Mouse (Mus musculus) cerebellum, adult 18-20 months (tissue): ENCODE data around the gene Mgp.
"Not testable (repeated sequence)": the region's sequence is repeated elsewhere in the genome, so short reads cannot be mapped to it uniquely, and the experiment has no call there.

ENCODE experiments used
- DNase-seq, 2 experiments: peaks; one replicate each; pipeline ENCODE4 v3.0.0; 2021

Mgp gene

DNA sequence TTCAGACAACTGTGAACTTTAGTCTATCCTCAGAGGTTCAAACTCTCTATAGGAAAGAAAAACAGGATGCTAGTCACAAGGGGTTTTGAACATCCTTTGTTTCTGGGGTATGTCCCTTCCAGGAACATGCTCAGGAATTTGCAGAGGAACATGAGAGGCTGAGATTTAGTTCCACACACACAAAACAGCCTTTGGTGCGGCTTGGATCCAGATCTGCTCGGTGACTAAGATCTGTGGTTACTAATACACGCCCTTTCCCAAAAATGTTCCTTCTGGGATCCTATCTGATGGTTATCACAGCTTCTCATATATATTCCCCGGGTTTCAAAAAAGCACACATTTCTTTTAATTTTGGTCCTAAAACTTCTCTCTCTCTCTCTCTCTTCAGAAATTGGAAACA is 22.2 kb upstream of the Mgp start:
- no peak for DNase-seq

DNA sequence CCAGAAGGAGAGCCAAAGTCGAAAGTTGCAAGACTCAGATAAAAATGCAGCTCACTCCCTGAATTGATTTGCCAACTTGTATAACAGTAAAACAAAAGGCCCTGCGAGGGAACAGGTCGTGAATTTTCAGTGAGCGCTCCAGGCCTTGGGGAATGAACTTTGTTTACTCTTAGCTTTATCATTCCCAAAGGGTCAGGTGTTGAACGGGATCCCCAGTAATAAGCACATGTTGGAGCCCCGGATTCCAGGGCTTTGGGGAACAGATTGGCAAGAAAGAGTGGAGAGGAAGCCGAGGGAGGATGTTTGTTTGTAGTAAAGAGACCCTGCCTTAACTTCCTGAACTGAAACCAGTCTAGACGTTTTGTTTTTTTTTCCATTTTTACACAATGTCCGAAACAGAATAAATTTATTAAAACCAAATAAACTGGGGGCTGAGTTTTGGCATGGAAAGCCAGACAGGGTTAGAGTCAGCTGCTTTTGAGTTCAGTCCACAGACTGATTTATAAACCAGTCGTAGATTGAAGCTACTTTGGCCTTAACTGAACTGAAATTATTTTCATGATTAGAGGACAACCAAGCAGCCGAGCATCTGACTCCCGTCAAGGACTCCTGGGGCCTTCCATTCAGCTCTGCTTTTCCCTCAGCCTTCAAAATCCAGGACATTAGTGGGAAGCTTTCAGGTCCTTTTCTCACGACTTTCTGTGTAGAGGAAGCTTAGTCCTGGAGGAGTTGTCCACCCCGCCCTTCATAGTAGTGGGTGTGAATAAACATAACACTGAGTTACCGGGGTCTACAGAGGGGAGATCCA is 19.1 kb upstream of the Mgp start:
- no peak for DNase-seq

DNA sequence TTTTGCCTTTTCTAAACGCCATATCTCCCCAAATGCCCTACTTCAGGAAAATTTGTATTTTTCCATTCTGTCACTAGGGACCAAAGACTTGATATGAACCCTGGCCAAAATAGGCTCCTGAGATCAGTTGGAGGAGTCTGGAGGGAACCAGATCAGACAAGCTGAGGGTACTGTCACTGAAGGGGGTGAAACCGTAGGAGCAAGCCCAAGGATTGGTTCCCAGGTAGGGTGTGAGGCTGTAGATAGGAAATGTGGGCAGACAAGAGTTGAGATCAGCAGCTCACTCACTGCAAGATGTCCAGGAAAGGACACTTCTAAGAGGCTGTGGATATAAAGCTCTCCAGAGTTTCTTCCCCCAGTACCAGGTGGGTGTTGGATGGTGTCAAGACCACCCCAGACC is 16.4 kb upstream of the Mgp start:
- no peak for DNase-seq

DNA sequence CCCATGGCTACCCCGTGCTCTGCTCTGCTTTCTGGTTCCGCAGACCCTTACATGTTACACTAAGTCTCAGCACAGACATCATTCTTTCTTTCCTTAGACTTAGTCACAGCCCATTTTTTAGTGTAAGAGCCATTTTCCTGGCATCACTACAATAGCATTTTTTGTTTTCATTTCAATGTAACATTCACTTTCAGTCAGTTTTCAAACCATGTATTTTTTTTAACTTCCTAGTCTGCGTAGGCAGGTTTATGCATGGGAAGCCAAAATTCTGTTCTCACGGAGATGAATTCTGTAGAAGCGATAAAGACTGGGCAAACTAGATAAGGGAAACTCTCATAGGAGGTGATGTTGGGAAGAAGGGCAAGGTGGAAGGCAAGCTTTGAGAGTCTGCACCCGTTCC is 13.9 kb upstream of the Mgp start:
- DNase-seq, result no peak

DNA sequence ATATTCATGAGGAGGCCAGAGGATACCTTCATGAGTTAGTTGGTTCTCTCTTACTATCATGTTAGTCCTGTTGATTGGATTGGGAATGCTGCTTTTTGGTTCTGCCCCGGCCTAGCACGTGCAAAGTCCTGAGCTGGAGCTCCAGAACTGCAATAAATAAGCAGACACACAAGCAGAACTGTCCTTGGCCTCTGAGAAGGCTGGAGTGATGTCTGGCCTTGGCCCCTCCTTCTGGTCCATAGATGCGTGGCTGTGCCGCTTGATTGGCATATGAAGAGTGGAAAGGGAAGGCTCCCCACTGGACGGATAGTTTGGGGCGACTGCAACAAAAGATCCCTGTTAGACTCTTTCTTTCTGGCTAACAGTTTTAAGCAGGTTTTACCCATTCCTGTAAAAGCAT is 13.4 kb upstream of the Mgp start:
- DNase-seq, result no peak

DNA sequence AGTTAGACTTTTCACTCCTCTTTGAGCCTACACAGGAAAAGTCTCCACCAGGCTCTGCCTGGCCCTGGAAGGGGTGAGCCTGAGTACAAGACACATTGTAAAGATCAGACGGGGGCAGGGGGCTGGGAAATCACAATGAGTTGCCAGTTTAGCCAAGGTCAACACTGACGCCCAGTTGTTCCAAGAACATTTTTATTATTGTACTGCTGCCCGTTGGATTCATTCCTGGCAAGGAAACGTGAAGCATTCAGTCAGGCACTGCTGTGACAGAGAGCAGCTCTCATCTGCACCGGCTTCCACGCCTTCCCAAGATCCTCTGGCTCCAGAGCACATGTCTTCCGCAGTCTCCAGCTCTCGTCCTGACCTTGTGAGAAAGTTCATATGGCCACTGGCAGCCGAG is 12.2 kb upstream of the Mgp start:
- peak in 1 of 2 experiments; percentile 3 for DNase-seq

DNA sequence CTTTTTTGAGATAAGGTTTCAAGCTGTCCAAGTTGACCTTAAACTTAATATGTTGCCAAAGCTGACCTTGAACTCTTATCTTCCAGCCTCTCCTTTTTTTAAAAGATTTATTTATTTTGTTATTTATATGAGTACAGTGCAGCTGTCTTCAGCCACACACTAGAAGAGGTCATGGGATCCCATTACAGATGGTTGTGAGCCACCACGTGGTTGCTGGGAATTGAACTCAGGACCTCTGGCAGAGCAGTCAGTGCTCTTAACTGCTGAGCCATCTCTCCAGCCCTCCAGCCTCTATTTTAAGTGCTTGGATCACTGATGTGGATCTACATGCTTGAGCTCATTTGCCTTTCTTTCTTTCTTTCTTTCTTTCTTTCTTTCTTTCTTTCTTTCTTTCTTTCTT is 9.1 kb upstream of the Mgp start:
- not testable (repeated sequence) for DNase-seq

DNA sequence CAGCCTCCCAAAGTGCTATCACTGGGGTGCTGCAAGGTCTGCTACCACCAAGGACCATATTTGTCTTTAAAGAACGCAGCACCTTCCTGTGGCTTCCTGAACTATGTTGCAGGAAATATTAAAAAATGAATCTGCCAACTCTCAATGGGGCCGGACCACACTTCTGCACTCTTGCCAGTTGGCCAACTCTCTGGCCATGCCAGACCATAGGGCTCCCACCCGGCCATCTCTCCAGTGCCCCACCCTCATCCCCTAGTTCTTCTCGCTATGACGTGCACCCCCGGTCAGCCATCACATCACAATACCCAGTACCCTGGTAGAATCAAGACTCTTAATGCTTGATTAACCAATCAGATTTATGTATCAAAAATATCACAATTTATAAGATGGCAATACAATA is 8.3 kb upstream of the Mgp start:
- no peak for DNase-seq

DNA sequence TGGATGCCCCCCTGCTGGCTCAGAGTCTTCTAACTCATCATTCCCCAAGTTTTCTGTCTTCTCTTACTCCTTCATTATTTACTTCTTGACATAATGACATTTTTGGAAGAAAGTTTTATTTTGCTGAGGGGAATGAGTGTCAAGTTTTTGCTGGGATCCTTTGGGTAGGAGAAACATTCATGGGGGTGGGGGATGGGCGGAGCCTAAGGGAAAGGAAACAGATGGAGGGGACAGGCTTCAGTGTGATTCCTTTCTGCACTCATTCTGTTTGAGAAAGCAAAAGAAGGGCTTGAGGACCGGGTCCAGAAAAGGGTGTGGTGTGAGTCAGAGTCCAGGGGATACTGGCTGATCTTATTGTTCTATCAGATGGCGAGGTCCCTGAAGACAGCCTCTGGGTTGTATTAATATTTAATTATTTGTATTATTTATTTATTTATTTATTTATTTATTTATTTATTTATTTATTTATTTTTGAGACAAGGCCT is 7.8 kb upstream of the Mgp start:
- DNase-seq, result no peak

DNA sequence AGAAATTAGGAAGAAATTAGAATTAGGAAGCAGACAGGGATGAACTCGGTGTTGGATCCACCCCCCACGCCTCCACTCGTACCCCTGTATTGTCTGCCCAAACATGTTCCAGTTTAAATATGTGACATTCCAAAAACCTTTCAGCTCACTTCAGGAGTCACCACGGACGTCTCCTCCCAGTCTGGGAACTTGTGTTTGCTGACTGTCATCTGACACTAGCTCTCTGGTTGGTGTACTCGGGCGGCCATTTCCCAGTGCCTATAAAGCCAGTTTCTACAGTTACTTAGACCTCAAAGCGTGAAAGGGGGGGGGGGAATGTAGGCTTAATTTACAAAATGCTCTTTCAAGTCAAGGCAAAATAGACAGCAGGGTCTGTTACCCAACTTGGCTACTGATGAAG is 6.1 kb upstream of the Mgp start:
- no peak for DNase-seq

DNA sequence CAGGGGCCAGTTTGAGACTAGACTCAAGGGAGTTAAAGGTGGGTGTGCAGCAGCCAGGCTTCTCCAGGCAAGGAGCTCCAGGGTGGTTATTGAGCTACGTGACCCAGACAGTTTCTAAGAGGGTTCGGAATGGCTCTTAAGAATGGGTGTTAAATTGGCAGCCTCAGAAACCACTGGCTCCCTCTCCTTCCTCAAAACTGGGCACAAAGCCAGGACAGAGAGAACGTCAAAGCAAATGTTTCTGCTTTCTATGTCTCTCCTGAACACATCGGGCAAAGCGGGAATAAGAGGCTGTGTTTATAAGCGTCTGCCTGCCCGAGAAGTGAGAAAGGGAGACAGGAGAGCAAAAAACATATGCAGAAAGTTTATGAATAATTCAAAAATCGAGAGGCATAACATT is 1.0 kb downstream of the Mgp start:
- no peak for DNase-seq

DNA sequence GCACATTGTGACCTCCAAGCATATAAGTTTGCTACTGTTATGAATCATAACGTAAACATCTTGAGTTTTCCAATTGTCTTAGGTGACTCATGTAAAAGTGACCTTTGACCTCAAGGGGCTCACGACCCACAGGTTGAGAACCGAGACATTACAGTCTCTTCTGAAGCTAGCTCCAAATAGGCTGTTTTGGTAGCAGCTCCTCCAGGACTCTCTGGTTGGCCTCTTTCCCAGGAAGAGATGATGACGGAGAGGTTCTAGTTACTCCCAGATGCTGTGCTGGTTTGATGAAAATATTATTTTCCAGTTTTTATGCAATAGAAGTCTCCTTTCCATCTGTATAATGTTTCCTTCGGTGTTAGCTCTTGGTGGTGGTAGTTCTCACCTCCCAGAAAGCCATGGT is 6.7 kb downstream of the Mgp start:
- no peak for DNase-seq

DNA sequence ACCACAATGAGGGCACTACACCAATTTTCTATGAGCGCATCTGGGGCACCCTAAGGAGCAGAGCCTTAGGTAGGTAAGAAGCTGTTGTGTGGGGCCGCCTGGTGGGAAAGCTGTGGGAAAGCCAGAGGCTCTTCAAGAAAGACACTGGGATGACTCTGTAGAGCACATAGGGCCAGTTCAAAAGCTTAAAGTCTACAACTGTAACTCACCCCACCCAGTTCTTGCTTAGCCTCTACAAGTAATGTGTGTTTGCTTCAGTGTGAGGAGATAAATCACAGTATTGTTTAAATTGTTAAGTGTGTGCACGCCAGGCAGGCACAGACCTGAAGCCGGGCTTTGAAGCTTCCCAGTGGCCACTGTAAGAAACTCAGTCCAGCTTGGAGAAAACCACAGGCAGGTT is 9.5 kb downstream of the Mgp start:
- no peak for DNase-seq

DNA sequence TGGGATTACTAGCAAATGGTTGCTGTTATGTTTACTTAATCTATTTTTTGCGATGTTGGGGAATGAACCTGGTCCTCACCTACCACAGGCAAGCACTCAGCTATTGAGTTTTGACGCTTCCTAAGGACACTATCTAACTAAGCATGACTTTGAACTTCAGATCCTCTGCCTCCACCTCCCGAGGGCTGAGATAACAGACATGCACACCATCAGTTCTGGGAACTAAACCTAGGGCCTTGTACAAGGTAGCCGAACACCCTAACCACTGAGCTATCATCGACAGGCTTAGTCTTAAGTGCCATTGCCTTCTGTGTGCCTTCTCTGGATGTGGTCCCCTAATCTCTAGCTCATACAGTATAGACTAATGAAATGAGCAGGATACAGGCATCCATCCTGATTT is 10.3 kb downstream of the Mgp start:
- DNase-seq, result no peak

DNA sequence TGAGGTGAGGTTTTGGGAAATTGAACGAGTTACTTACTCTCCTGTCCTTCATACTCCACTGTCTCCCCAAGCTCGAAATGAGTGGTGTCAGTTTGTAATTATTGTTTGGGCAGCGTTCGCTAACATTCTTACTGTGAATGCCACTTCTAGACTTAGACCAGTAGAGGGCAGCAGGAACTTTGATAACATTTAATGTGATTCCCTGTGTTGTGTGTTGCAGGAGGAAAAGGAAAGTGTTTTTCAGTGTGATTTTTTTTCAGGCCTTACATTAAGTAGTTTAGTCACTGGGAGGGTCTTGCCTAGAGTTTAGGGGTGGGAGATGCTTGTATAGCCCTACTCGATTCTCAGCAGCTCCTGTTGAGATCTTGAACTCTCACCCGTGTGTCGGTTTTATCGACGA is 14.6 kb downstream of the Mgp start:
- peak in 1 of 2 experiments; percentile 6 for DNase-seq

DNA sequence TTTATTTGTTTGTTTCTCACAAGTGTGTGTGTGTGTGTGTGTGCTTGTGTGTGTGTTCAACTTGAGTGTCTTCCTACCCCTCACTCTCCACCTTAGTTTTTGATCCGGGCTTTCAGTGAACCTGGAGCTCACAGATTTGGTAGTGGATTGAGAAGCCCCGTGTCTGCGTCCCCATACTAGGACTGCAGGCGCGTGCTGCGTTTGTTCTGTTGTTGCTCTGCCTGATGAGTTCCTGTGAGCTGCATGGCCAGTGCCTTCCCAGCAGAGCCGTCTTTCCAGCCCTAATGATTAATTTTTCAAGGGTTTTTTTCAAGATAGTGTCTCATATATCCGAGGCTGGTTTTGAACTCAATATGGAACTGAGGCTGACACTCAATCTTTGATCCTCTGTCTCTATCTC is 17.2 kb downstream of the Mgp start:
- DNase-seq, result no peak

DNA sequence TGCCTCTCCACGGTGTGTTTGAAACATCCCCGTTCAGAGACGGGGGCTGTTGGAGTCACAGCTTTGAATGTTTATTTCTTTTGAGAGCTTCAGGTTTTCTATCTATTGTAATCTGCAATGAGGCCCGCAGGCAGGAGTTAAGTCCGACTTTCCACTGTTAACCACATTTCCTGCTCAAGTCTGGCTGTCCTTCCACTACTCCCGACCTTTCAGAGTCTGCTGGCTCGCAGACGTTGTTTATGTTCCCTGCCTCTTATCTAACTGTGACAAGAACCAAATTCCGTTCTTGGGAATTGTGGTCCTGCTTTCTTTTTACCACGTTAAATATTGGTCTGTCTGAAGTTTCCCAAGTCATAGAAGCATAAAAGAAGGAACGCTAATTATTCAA is 17.8 kb downstream of the Mgp start:
- no peak for DNase-seq

DNA sequence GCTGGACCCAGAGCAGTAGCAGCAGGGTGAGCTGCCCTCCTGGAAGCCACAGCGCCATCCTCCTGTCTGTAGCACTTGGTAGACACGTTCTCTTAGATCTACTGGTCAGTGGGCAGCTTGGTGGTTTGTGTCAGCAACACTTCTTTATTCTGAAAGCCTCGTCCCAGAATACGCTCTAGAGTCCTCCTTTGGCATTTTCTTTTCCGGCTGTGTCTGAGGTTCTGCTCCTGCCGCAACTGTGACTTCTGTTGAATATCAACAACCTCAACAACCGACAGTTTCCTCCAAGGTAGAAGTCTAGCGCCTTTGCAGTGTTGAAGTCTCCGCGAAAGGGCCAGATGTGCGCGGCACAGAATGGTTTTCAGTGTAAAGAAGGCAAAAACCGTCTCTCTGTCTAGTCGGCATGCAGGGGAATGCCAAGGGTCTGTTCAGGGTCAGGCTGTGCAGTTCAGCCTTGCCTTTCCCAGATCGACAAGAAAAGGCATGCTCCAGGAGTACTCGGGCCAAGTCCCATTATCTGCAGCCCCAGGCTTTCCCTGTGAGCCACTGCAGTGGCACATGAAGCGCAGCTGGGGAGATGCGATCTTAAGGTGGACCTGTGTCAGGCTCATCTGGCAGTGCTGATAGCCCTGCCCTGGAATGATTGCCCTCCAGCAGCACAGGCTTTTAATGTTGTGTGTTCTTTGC is 18.3 kb downstream of the Mgp start, which contains the start of gene Art4:
Art4 (minus strand) TSS at position 548 of the 687 bp plus-strand sequence.
- no peak for DNase-seq

DNA sequence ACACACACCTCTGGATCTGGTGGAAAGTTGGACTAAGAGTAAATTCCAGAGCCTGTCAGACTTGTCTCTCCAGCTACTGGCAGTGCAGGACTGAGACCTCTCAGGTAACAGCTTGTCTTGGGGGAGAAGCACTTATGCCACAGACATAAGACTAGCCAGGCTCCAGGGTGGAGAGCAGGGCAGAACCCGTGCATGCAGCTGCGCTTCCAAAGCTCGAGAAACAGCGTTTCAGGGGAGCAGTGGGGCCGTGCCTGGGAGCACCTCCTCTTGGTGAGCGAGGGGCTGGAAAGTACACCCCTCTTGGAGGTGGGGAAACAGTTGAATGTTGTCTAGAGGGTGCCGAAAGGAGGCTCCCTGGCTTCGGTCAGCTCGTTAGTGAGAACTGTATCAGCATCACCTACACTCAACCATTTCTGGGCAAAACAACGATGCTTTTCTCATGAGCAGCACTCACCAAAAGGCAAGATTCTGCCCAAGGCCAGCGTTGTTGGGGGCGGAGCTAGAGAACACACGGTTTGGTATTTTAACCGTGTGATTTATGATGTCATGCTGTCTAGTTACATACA is 19.5 kb downstream of the Mgp start:
- DNase-seq, result no peak

DNA sequence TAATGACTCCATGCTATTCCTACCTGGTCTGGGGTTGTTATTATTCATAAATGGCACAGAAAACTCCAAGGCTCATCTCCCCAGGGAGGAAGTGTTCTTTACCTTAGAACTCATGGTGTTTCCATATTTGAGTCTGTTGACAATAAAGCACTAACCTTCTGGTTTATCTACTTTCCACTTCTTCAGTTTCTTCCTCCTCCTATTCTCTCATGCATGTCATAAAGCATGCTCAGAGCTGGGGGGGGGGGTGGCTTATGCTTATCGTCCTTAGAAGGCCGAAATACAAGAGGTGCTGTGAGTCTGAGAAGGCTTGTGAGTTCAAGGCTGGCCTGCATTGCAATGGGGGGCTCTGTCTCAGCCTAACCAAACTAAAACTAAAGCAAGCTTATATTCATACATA is 20.4 kb downstream of the Mgp start:
- DNase-seq, result no peak

DNA sequence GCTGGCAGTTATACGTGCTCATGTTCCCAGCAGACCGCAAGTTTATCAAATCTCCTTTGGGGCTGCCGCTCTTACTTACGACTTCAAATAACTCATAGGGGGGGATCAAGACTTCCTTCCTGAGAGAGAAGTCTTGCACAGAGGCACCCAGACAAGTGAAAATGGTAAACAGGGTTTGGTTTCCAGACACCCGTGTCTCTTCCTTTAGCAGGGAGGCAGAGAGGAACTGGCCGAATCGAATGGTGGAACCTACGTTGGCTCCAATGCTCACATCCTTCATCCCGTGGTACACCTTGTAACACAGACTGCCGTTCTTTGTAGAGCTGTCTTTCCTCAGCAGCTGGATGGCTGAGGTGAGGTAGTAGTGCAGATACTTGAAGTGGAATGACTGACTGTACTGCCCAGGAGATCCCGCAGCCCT is 21.3 kb downstream of the Mgp start:
- DNase-seq, result no peak

DNA sequence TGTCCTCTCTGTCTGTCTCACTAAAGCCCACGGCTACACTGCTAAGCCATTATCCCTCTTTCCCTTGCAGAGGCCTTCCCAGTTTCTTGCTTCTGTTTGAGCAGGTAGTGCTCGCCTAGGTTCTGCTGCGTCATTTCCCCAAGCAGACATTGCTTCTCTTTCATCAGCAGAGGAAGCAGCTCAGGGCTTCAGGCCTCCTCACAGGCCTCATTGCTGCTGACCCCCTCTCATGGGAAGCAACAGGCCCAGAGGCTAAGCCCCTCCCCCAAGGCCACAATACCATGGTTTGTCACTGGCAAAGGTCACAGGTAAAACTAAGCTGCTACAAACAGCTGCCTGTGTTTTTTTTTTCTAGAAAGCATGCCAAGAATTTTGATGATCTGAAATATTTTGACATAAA is 22.9 kb downstream of the Mgp start:
- DNase-seq, result no peak

DNA sequence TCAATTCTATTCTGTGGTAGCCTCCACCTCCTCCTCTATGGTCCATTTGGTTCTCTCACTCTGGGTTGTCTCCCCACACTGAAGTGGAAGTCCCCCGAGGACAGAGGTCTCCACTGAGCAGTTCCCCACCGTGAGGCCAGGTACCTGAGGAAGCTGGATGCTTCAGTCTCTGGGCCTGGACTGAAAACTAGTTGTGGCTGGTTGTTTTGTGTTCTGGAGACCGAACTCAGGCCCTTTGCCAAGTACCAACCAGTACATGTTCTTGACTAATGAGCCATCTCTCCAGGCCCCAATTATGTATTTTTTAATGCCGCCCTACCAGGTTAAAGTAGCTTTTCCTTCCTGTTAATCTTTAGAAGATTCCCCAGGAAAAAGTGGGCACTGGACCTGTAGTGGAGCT is 23.3 kb downstream of the Mgp start:
- DNase-seq, result no peak

DNA sequence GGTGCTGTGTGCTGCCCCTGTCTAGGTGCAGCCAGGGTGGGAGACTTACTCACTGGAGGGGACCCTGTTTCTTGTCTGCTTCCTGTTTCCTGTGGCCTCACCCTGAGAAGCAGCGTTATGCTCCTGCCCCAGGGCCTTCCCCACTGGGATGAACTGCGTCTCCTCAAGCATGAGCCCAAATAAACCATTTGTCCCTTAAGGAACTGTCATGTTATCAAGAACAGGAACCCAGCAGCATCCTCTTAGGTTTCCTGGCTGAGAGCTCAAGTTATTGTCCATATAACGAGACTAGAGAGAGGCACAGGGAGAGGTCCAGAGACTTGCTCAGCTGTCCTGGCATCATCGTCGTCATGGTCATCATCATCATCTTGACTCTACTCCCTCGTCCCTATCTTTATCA is 25.4 kb downstream of the Mgp start:
- DNase-seq, result no peak
